Mouse (Mus musculus) cerebellum, postnatal 36 days (tissue): ENCODE measurements around the gene March9.
"Not testable (repeated sequence)": the region's sequence is repeated elsewhere in the genome, so short reads cannot be mapped to it uniquely, and the experiment has no call there.

Experiments used
- DNase-seq, 2 experiments: peaks; one replicate each; pipeline ENCODE4 v3.0.0; 2021 to 2022; ENCODE audit warnings: mixed read lengths in 2 of 2

March9 gene

GRCm38 (mm10) chr10:127062503-127062902, 2.5 kb upstream of the March9 start:
- no peak for DNase-seq

GRCm38 (mm10) chr10:127062101-127062500, 2.1 kb upstream of the March9 start:
- not testable (repeated sequence) for DNase-seq

- DNase-seq, result no peak
Measured at GRCm38 (mm10) chr10:127061513-127061912, 1.5 kb upstream of the March9 start.

DNA sequence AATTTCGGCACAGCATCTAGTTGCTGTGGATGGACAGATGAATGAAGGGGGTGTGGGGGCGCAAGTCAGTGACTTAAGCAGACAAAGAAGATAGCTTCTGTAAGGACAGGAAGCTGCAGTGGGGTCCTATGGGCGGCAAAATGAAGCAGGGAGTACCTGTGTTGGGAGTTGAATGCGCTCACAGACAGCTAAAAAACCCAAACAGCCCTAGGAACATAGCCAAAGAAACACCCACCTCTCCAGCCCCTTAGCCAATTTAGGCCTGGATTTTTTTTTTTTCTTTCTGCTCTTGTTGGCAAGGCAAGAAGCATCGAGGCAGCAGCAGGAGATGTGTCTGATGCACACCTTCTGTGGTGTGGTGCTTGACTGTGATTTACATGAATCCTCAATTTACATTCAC, 1.1 kb upstream of the March9 start:
- DNase-seq, result no peak

GRCm38 (mm10) chr10:127059174-127059967, 613 bp downstream of the March9 start:
- DNase-seq, result peak; percentile 16 to 40

DNA sequence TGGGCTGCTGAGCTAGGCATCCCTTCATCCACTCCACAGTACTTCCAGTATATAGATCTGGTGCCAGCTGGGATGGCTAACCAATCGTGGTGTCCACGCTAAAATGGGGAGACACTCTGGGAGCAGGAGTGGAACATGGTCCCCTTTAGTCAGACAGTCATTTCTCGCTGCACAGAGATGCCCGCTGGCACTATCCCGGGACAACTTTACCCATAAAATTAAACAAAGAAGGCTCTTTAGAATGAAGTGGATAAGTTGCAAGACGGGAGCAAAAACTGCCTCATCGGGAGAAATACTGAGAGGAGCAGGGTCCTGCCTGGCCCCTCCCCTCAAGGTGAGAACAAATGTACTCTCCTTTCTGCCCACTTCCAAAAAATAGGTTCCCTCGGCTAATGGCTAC, 1.3 kb downstream of the March9 start:
- peak in 1 of 2 experiments; percentile 16 for DNase-seq

- peak; percentile 76 to 81 for DNase-seq
Measured at GRCm38 (mm10) chr10:127058161-127058560, 1.8 kb downstream of the March9 start.

- no peak for DNase-seq
Measured at GRCm38 (mm10) chr10:127056490-127056889, 3.5 kb downstream of the March9 start.

DNA sequence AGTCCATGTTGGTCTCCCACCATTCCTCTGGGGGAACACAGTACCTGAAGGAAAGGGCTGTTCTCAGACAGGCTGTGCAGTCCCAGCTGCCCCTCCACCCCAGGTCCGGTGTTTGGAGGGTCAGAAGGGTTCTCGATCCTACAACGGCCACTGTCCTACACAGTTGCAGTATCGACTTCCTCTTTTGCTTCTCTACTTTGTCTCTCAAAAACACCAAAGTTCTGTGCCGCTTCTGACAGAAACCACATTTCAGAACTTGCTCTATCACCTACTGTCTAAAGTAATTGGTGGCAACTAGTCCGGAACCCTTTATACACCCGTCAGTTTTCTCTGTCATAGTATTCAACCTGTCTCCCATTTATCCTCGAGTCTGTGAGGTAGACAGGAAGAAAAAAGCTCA, 4.6 kb downstream of the March9 start:
- DNase-seq, result no peak

GRCm38 (mm10) chr10:127054646-127055045, 5.3 kb downstream of the March9 start:
- DNase-seq, result no peak

DNA sequence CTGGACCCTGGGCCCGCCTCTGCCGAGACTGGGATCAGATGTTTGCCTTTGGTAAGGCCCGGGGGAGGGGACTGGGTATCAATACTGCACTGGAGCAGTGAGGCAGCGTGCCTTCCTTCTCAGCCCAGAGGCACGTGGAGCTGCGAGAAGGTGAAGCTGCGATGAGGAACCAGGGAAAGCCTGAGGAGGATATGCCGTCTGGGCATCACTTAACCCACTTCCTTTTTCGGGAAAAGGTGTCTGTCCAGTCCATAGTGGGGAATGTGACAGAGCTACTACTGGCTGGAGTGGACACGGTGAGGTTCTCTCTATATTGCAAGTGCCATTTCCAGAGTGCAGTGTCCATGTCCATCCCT, 9.9 kb downstream of the March9 start:
- no peak for DNase-seq

- DNase-seq, result no peak
Measured at GRCm38 (mm10) chr10:127049395-127050118, 10.4 kb downstream of the March9 start.

DNA sequence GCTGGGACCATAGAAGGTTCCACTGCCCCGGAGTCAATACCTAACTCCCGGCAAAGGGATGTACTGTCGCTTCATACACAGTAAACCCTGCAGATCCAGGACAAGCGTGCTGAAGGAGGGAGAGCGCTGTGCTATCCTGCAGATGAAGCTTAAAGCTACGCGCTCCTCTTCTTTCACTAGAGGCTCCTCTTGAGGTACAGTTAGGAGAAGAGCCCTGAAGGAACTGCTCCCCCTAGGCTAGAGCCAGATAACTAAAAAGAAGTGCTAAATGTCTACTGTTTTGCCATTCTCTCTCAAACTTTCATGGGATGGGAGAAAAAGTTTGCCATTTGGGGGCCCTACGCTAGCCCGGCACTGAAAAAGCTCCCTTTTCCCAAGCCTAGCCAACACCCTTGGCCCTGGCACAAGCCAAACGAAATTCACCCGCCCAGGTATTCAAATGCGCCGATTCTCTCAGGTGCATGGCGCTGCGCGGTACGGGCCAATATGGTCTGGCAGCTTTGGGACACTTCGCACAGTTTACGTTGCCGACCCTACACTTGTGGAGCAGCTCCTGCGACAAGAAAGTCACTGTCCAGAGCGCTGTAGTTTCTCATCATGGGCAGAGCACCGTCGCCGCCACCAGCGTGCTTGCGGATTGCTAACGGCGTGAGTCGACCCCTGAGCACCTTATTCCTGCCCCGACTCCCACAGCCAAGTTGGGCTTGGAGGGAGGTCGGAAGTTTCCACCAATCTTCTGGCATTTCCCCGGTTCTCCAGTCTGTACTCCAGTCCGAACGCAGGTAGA, 11.2 kb downstream of the March9 start:
- no peak for DNase-seq

GRCm38 (mm10) chr10:127047954-127048353, 12.0 kb downstream of the March9 start, which contains the start of gene Cyp27b1:
Gene Cyp27b1 (plus strand): TSS chr10:127048250.
- DNase-seq, result no peak

DNA sequence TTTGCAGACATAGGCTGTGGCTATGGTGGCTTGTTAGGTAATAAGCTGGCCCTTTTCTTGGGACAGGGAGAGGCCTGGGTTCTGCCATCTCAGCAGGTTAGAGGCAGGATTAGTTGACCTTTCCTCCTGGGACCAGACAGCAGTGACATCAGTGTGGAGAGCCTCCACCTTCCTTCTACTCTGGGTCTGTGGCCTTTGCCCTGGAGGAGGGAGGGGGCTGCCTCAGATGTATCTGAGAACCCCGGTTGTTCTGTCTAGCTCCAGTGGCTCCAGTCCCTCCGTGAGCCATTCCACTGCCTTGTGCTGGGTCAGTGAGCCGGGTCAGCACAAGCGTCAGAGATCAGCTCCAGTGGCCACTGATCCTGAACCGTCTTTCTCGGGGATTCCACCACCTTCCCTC, 16.8 kb downstream of the March9 start:
- no peak for DNase-seq

GRCm38 (mm10) chr10:127042468-127043115, 17.4 kb downstream of the March9 start:
- DNase-seq, result no peak

- peak; percentile 87 to 92 for DNase-seq
Measured at GRCm38 (mm10) chr10:127041774-127042338, 18.1 kb downstream of the March9 start.

GRCm38 (mm10) chr10:127041274-127041766, 18.7 kb downstream of the March9 start, which contains the start of the genes Mettl1 and Eef1akmt3:
Gene Mettl1 (plus strand): TSS chr10:127041414.
Gene Eef1akmt3 (minus strand): TSS chr10:127041513.
- DNase-seq, result peak in 1 of 2 experiments; percentile 55

DNA sequence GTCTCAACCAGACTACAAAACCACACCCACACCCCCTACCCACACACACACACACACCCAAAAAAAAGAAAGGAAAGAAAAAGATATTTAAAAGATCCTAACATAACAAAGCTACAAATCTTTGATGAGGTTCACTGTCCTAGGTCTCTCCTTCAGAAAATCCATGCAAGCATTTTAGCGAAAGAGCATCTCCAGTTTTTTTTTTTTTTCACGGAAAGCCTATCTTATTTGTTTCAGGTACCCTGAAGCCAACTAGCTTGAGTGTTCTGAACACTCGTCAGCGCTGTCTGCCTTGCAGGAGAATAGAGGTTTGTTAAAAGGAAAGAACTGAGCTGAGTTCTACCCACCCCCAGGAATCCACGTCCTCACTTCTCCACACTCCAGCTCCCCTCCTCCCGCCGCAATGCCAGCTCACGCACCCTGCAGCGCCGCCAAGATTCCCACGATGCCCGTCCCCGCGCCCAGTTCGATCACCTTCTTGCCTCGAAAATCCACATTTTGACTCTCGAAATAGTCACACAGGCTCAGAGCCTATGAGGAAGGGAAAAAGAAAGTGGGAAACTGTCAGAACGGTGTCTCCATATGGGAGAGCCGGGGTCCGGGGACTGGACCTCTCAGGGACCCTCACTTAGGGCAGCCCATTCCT, 19.3 kb downstream of the March9 start:
- peak in 1 of 2 experiments; percentile 24 for DNase-seq

GRCm38 (mm10) chr10:127037641-127038040, 22.3 kb downstream of the March9 start:
- DNase-seq, result no peak

- no peak for DNase-seq
Measured at GRCm38 (mm10) chr10:127036273-127036672, 23.7 kb downstream of the March9 start.
